Mouse (Mus musculus): ENCODE results near the gene Limch1. TPM values are rescaled to one million over a fixed set of nuclear protein-coding genes. Genes with fewer than 3 reads are reported as not detected.

Limch1 gene
- polyA plus RNA-seq, 1 experiment from 2014 or later, result 6.1 TPM

DNA sequence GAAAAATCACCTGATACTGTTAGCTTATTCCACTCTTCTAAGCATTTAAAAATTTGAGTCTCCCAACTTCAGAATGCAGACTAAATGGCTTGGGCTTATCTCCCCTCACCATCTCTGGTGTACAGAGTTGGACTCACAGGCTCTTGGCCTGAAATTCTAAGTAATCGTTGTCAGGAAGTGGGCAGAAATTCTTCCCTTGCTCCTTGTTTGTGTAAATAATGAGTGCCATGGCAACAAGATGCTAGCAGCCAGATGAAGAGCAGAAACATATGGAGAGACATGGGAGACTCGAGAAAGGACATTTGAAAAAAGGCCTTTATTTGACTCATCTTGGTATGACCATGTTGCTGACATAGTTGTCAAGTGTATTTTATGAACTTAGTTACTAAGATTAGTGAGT is 164.3 kb downstream of the Limch1 start:
- ATAC-seq (ENCODE audit: low FRiP score, low TSS enrichment) (no peak), DNase-seq (ENCODE audit: low spot score) (no peak)
- TF ChIP-seq CTCF (IDR thresholded peaks at IDR 0.05; ENCODE audit: low read depth) (no peak), EP300 (optimal IDR thresholded peaks at IDR 0.05) (no peak)
- Histone ChIP-seq H3K4me3 (ENCODE audit: low read depth, low read length) (no peak overlapping the region), H3K9me3 (ENCODE audit: control insufficient read depth, low read length) (no peaks in the 10 kb centered on the region), H3K27me3 (ENCODE audit: control insufficient read depth, insufficient read depth, low read length) (no peaks in the 10 kb centered on the region), H3K4me1 (replicated peaks; ENCODE audit: control insufficient read depth, insufficient read depth) (no peaks in the 10 kb centered on the region), H3K27ac (replicated peaks) (no peak overlapping the region), H3K36me3 (ENCODE audit: control insufficient read depth, insufficient read depth, low read length) (no peaks in the 10 kb centered on the region), H3K9ac (ENCODE audit: low read length) (no peak overlapping the region), H3K4me2 (replicated peaks; ENCODE audit: low read depth) (no peak overlapping the region)
- 38% methylated on average over 2 of the region's 2 CpGs for WGBS

DNA sequence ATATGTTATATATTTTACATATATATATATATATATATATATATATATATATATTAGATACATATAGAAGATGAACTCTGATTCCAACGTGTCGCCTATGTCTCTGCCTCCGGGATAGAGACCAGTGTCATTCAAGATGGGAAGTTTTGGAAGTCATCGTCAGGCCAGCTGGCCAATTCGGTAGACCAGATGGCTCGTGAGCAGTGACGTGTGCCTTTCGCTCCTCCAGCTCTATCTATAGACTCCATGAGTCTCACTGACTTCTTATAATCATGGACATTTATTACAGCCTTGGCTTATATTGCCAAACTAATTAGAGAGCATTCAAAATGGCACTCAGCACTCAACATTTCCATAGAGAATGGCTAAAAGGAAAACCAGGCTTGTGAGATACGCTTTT is 165.0 kb downstream of the Limch1 start:
- H3K4me2 ChIP-seq (replicated peaks; ENCODE audit: low read depth), result no peak overlapping the region

DNA sequence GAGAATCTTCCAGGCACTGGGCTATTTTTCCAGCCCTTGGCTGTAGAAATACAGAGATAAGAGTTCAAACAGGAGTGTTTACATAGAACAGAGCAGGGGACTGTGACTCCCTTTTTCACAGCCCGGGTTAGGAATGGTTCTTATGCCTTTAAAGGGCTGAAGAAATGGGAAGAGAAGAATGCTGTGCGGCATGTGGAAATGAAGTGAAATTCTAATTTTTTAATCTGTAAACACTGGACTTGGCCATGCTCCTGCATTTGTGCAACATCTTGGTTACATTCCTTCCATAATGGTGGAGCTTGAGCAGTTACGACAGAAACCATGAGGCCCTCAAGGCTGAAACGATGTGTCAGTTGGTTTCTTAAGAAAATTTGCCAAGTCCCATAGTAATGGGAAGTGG is 165.4 kb downstream of the Limch1 start:
- TF ChIP-seq CTCF (IDR thresholded peaks at IDR 0.05; ENCODE audit: low read depth), result no peak
- TF ChIP-seq EP300 (optimal IDR thresholded peaks at IDR 0.05), result no peak
- H3K27ac ChIP-seq (replicated peaks), result no peak overlapping the region
- no peak for ATAC-seq (ENCODE audit: low FRiP score, low TSS enrichment)
- H3K4me1 ChIP-seq (replicated peaks; ENCODE audit: control insufficient read depth, insufficient read depth), result no peaks in the 10 kb centered on the region
- no peak overlapping the region for H3K9ac ChIP-seq (ENCODE audit: low read length)
- H3K4me2 ChIP-seq (replicated peaks; ENCODE audit: low read depth), result no peak overlapping the region
- no peak overlapping the region for H3K4me3 ChIP-seq (ENCODE audit: low read depth, low read length)
- H3K27me3 ChIP-seq (ENCODE audit: control insufficient read depth, insufficient read depth, low read length), result no peaks in the 10 kb centered on the region
- no peaks in the 10 kb centered on the region for H3K36me3 ChIP-seq (ENCODE audit: control insufficient read depth, insufficient read depth, low read length)
- no peaks in the 10 kb centered on the region for H3K9me3 ChIP-seq (ENCODE audit: control insufficient read depth, low read length)
- DNase-seq (ENCODE audit: low spot score), result no peak
- WGBS, result 63% methylated on average over 4 of the region's 4 CpGs

More for the DNA sequence above, 165.0 kb downstream of the Limch1 start:
- H3K9me3 ChIP-seq (ENCODE audit: control insufficient read depth, low read length), result no peaks in the 10 kb centered on the region
- DNase-seq (ENCODE audit: low spot score) (no peak), ATAC-seq (ENCODE audit: low FRiP score, low TSS enrichment) (no peak)
- WGBS, result 94% methylated on average over 9 of the region's 9 CpGs
- no peak for TF ChIP-seq EP300 (optimal IDR thresholded peaks at IDR 0.05)
- no peak for TF ChIP-seq CTCF (IDR thresholded peaks at IDR 0.05; ENCODE audit: low read depth)
- no peak overlapping the region for H3K27ac ChIP-seq (replicated peaks)
- no peak overlapping the region for H3K4me3 ChIP-seq (ENCODE audit: low read depth, low read length)
- no peak overlapping the region for H3K9ac ChIP-seq (ENCODE audit: low read length)
- no peaks in the 10 kb centered on the region for H3K36me3 ChIP-seq (ENCODE audit: control insufficient read depth, insufficient read depth, low read length)
- H3K4me1 ChIP-seq (replicated peaks; ENCODE audit: control insufficient read depth, insufficient read depth), result no peaks in the 10 kb centered on the region
- H3K27me3 ChIP-seq (ENCODE audit: control insufficient read depth, insufficient read depth, low read length), result no peaks in the 10 kb centered on the region

- Histone ChIP-seq H3K9me3 (ENCODE audit: control insufficient read depth, low read length) (no peaks in the 10 kb centered on the region), H3K9ac (ENCODE audit: low read length) (no peak overlapping the region), H3K27me3 (ENCODE audit: control insufficient read depth, insufficient read depth, low read length) (no peaks in the 10 kb centered on the region), H3K36me3 (ENCODE audit: control insufficient read depth, insufficient read depth, low read length) (no peaks in the 10 kb centered on the region), H3K4me2 (replicated peaks; ENCODE audit: low read depth) (no peak overlapping the region), H3K27ac (replicated peaks) (no peak overlapping the region), H3K4me3 (ENCODE audit: low read depth, low read length) (no peak overlapping the region), H3K4me1 (replicated peaks; ENCODE audit: control insufficient read depth, insufficient read depth) (no peaks in the 10 kb centered on the region)
- WGBS, result 71% methylated on average over 6 of the region's 6 CpGs
- no peak for DNase-seq (ENCODE audit: low spot score)
- no peak for TF ChIP-seq CTCF (IDR thresholded peaks at IDR 0.05; ENCODE audit: low read depth)
- TF ChIP-seq EP300 (optimal IDR thresholded peaks at IDR 0.05), result no peak
- no peak for ATAC-seq (ENCODE audit: low FRiP score, low TSS enrichment)
Observed at GRCm38 (mm10) chr5:66913791-66914190, 168.2 kb downstream of the Limch1 start.

GRCm38 (mm10) chr5:66917353-66918315 is 172.0 kb downstream of the Limch1 start:
- Histone ChIP-seq H3K27me3 (ENCODE audit: control insufficient read depth, insufficient read depth, low read length) (no peaks in the 10 kb centered on the region), H3K27ac (replicated peaks) (no peak overlapping the region), H3K9me3 (ENCODE audit: control insufficient read depth, low read length) (no peaks in the 10 kb centered on the region), H3K36me3 (ENCODE audit: control insufficient read depth, insufficient read depth, low read length) (no peaks in the 10 kb centered on the region), H3K4me3 (ENCODE audit: low read depth, low read length) (no peak overlapping the region), H3K9ac (ENCODE audit: low read length) (no peak overlapping the region), H3K4me2 (replicated peaks; ENCODE audit: low read depth) (no peak overlapping the region), H3K4me1 (replicated peaks; ENCODE audit: control insufficient read depth, insufficient read depth) (no peaks in the 10 kb centered on the region)
- DNase-seq (ENCODE audit: low spot score), result no peak
- WGBS, result 91% methylated on average over 8 of the region's 8 CpGs
- TF ChIP-seq EP300 (optimal IDR thresholded peaks at IDR 0.05), result no peak
- TF ChIP-seq CTCF (IDR thresholded peaks at IDR 0.05; ENCODE audit: low read depth), result peak; percentile 6; the same call in 1 of the 2 replicates
- ATAC-seq (ENCODE audit: low FRiP score, low TSS enrichment), result no peak

Measured in stomach, postnatal 0 days (tissue).